Mouse (Mus musculus) MEL (cell line): Measurements from ENCODE around the gene Ergic2.

ENCODE experiments used
- CTCF ChIP-seq, 3 experiments: IDR thresholded peaks in 2 of 3; conservative IDR thresholded peaks in 1 of 3; 2 replicates each; pipeline ENCODE4 v1.5.1; 2011 to 2012; ENCODE audit warnings: low read length in 3 of 3, low read depth in 2 of 3, mild to moderate bottlenecking in 2 of 3, improper control_type of control experiment in 1 of 3, inconsistent platforms in 1 of 3, mixed read lengths in 1 of 3, moderate library complexity in 1 of 3; ENCODE audit not compliant: control insufficient read depth in 1 of 3, insufficient read depth in 1 of 3, poor library complexity in 1 of 3, severe bottlenecking in 1 of 3
- EP300 ChIP-seq, 2 experiments: IDR thresholded peaks; 2 replicates each; pipeline ENCODE4 v1.6.1; 2011; ENCODE audit warnings: improper control_type of control experiment in 2 of 2, low read length in 2 of 2, low read depth in 1 of 2, mild to moderate bottlenecking in 1 of 2
- ETS1 ChIP-seq: IDR thresholded peaks from 2 replicates; pipeline ENCODE4 v1.6.1; 2012; ENCODE audit warnings: low read depth, mild to moderate bottlenecking, inconsistent platforms, low read length, improper control_type of control experiment, moderate library complexity
- GATA1 ChIP-seq: IDR thresholded peaks from 2 replicates; pipeline ENCODE4 v1.6.1; 2011; ENCODE audit warnings: low read depth, low read length, improper control_type of control experiment
- MEF2A ChIP-seq: IDR thresholded peaks from 2 replicates; pipeline ENCODE4 v1.6.1; 2014; ENCODE audit warnings: low read depth, mild to moderate bottlenecking, inconsistent platforms, low read length, improper control_type of control experiment; ENCODE audit not compliant: poor library complexity, insufficient replicate concordance, severe bottlenecking; ENCODE audit errors: extremely low read depth
- POLR2A ChIP-seq, 2 experiments: IDR thresholded peaks; 2 replicates each; pipeline ENCODE4 v1.6.1; 2011 to 2012; ENCODE audit warnings: low read length in 2 of 2, mild to moderate bottlenecking in 2 of 2, control low read depth in 1 of 2, improper control_type of control experiment in 1 of 2, low read depth in 1 of 2, moderate library complexity in 1 of 2; ENCODE audit not compliant: control insufficient read depth in 1 of 2, insufficient read depth in 1 of 2, poor library complexity in 1 of 2
- POLR2AphosphoS2 ChIP-seq: IDR thresholded peaks from 2 replicates; pipeline ENCODE4 v1.6.1; 2011; ENCODE audit warnings: low read length, improper control_type of control experiment
- SIN3A ChIP-seq: IDR thresholded peaks from 2 replicates; pipeline ENCODE4 v1.6.1; 2012; ENCODE audit warnings: low read length, improper control_type of control experiment, inconsistent platforms

DNA sequence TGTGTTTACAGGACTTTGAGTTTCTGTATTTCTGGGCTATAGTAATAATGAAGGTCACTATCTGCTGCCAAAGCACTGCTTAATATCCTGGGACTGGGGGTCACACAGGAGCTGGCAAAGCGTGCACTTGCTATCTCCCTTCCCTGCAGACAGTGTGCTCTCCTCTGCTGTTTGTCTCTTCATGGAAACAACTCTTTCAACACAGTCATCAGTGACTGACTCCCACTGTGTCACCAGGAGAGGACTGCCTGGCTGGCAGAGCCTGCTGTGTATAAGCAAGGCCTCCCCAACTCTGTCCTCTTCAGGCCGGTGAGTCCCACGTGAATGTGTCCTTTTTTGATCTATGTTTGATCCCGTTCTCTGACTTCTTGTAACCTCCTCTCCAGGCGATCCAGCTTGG lies 25.3 kb upstream of the Ergic2 start:
- no peak for TF ChIP-seq EP300 (IDR thresholded peaks at IDR 0.05; ENCODE audit: low read depth in 1 of 2, low read length in 2 of 2)
- no peak for TF ChIP-seq MEF2A
- TF ChIP-seq CTCF (IDR thresholded peaks at IDR 0.05 in 2 of 3, conservative IDR thresholded peaks at IDR 0.05 in 1 of 3; ENCODE audit: control insufficient read depth in 1 of 3, insufficient read depth in 1 of 3, low read depth in 2 of 3, low read length in 3 of 3, poor library complexity in 1 of 3, severe bottlenecking in 1 of 3) = no peak
- no peak for TF ChIP-seq SIN3A
- no peak for TF ChIP-seq GATA1
- no peak for TF ChIP-seq POLR2AphosphoS2
- TF ChIP-seq ETS1 = no peak
- TF ChIP-seq POLR2A (IDR thresholded peaks at IDR 0.05; ENCODE audit: control insufficient read depth in 1 of 2, insufficient read depth in 1 of 2, low read depth in 1 of 2, low read length in 2 of 2, poor library complexity in 1 of 2) = no peak
